Mouse (Mus musculus): ENCODE measurements around the gene Polr2a.

GRCm38 (mm10) chr11:69703814-69704612, 54.4 kb downstream of the Polr2a start:
- TF ChIP-seq CTCF (IDR thresholded peaks at IDR 0.05; ENCODE audit: low read depth) (no peak), EP300 (IDR thresholded peaks at IDR 0.05; ENCODE audit: low read depth) (no peak)
